Mouse (Mus musculus) MEL (cell line): ENCODE data around the gene Gm10271.

Experiments used
- CHD1 ChIP-seq: IDR thresholded peaks from 2 replicates; pipeline ENCODE4 v1.6.1; 2012; ENCODE audit warnings: low read depth, mild to moderate bottlenecking, inconsistent platforms, low read length, improper control_type of control experiment
- CTCF ChIP-seq, 3 experiments: IDR thresholded peaks in 2 of 3; conservative IDR thresholded peaks in 1 of 3; 2 replicates each; pipeline ENCODE4 v1.5.1; 2011 to 2012; ENCODE audit warnings: low read length in 3 of 3, low read depth in 2 of 3, mild to moderate bottlenecking in 2 of 3, improper control_type of control experiment in 1 of 3, inconsistent platforms in 1 of 3, mixed read lengths in 1 of 3, moderate library complexity in 1 of 3; ENCODE audit not compliant: control insufficient read depth in 1 of 3, insufficient read depth in 1 of 3, poor library complexity in 1 of 3, severe bottlenecking in 1 of 3
- E2F4 ChIP-seq: IDR thresholded peaks from 2 replicates; pipeline ENCODE4 v1.6.1; 2011; ENCODE audit warnings: low read depth, low read length, improper control_type of control experiment, borderline replicate concordance
- EP300 ChIP-seq, 2 experiments: IDR thresholded peaks; 2 replicates each; pipeline ENCODE4 v1.6.1; 2011; ENCODE audit warnings: improper control_type of control experiment in 2 of 2, low read length in 2 of 2, low read depth in 1 of 2, mild to moderate bottlenecking in 1 of 2
- KAT2A ChIP-seq: conservative IDR thresholded peaks from 2 replicates; pipeline ENCODE4 v1.6.1; 2012; ENCODE audit warnings: low read depth, low read length, improper control_type of control experiment, inconsistent platforms
- MAZ ChIP-seq: IDR thresholded peaks from 2 replicates; pipeline ENCODE4 v1.6.1; 2012; ENCODE audit warnings: low read depth, mild to moderate bottlenecking, inconsistent platforms, low read length, improper control_type of control experiment
- POLR2A ChIP-seq, 2 experiments: IDR thresholded peaks; 2 replicates each; pipeline ENCODE4 v1.6.1; 2011 to 2012; ENCODE audit warnings: low read length in 2 of 2, mild to moderate bottlenecking in 2 of 2, control low read depth in 1 of 2, improper control_type of control experiment in 1 of 2, low read depth in 1 of 2, moderate library complexity in 1 of 2; ENCODE audit not compliant: control insufficient read depth in 1 of 2, insufficient read depth in 1 of 2, poor library complexity in 1 of 2
- POLR2AphosphoS5 ChIP-seq: IDR thresholded peaks from 2 replicates; pipeline ENCODE4 v1.6.1; 2012; ENCODE audit warnings: low read depth, borderline replicate concordance, mild to moderate bottlenecking, inconsistent platforms, low read length, moderate library complexity, mixed read lengths
- SIN3A ChIP-seq: IDR thresholded peaks from 2 replicates; pipeline ENCODE4 v1.6.1; 2012; ENCODE audit warnings: low read length, improper control_type of control experiment, inconsistent platforms
- SMC3 ChIP-seq: IDR thresholded peaks from 2 replicates; pipeline ENCODE4 v1.6.1; 2011; ENCODE audit warnings: low read depth, low read length, improper control_type of control experiment
- USF2 ChIP-seq, 2 experiments: IDR thresholded peaks; 2 replicates each; pipeline ENCODE4 v1.6.1; 2011 to 2012; ENCODE audit warnings: improper control_type of control experiment in 2 of 2, low read length in 2 of 2, borderline replicate concordance in 1 of 2, inconsistent platforms in 1 of 2, low read depth in 1 of 2, mild to moderate bottlenecking in 1 of 2; ENCODE audit not compliant: insufficient read depth in 1 of 2
- ZNF384 ChIP-seq: IDR thresholded peaks from 2 replicates; pipeline ENCODE4 v1.6.1; 2012; ENCODE audit warnings: low read depth, mild to moderate bottlenecking, inconsistent platforms, low read length, improper control_type of control experiment

DNA sequence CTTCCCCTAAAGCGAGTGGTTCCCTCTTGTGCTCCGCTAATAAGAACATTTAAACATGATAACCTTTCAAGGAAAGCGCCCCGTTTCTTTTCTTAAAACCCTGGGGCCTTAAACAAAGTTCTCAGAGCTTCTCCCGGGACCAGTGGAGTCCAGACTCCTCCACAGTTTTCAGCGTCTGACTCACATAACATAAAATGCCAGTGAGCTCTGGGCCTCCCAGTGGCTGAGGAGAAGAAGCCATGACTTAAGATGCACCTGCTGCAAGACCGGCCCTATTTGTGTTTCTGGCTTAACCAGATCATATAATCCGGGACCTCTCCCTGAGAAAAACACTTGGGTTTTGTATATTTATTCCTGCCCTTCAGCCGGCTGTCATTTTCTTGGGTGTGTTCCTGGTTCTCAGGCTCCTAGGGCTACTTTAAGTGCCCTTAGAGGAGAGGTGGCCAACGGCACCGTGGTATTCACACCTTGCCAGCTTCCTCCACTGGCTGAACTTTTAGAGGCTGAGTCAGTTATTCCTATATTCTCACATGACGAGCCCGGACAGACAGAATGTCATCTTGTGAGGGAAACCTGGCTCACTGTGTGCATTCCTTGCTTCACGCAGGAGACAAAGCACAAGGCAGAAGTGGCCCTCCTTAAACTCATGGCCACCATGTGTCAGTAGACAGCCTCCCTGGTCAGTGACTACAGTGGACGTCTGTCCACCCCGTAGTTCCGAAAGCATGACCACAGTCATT lies 26.5 kb upstream of the Gm10271 start:
- no peak for TF ChIP-seq POLR2AphosphoS5
- no peak for TF ChIP-seq POLR2A (IDR thresholded peaks at IDR 0.05; ENCODE audit: control insufficient read depth in 1 of 2, insufficient read depth in 1 of 2, low read depth in 1 of 2, low read length in 2 of 2, poor library complexity in 1 of 2)
- TF ChIP-seq CHD1 = no peak
- TF ChIP-seq CTCF (IDR thresholded peaks at IDR 0.05 in 2 of 3, conservative IDR thresholded peaks at IDR 0.05 in 1 of 3; ENCODE audit: control insufficient read depth in 1 of 3, insufficient read depth in 1 of 3, low read depth in 2 of 3, low read length in 3 of 3, poor library complexity in 1 of 3, severe bottlenecking in 1 of 3) = no peak
- no peak for TF ChIP-seq SMC3
- TF ChIP-seq E2F4 = no peak
- TF ChIP-seq EP300 (IDR thresholded peaks at IDR 0.05; ENCODE audit: low read depth in 1 of 2, low read length in 2 of 2) = no peak
- no peak for TF ChIP-seq ZNF384
- TF ChIP-seq MAZ = no peak
- no peak for TF ChIP-seq SIN3A
- no peak for TF ChIP-seq USF2 (IDR thresholded peaks at IDR 0.05; ENCODE audit: borderline replicate concordance in 1 of 2, insufficient read depth in 1 of 2, low read depth in 1 of 2, low read length in 2 of 2)
- TF ChIP-seq KAT2A = no peak
